Comparison of ENCODE assay signal across 10 mouse cellular contexts in the genomic region with DNA sequence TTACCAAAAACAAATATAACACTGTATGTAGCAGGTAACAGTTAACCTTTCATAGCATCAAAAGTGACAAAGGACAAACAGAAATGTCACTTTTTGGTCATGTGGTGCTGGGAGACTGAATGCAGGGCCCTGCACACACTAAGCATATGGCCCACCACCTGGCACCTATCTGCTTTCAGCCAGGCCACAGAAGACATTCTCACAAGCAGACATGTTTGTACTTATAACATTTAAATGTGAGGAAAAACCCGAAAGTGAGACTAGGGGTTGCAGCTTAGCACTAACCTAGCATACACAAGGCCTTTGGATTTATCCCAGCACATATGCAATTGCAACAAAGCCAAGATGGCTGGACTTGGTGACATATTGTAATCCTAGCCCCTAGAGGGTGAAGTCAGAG. TPM values are rescaled to one million over a fixed set of nuclear protein-coding genes. Genes with fewer than 3 reads are reported as not detected.
DNase-seq lines count a peak whose midpoint lies in the region; ATAC-seq and TF ChIP-seq lines count a peak whose summit lies in the region.
"Had no signal": no experiment of that assay in that cellular context is flagged by ENCODE, and none has a peak within 500 bp of the region (broad histone marks: within the 10 kb centered on the region; RNA-seq: fewer than 3 reads in every experiment).

No protein-coding gene starts in this region.

- WGBS in heart, embryonic 11.5 days (ENCODE audit: insufficient replicate concordance), result 88% methylated on average over 1 of the region's 1 CpGs
- WGBS in midbrain, embryonic 10.5 days, result 95% methylated on average over 1 of the region's 1 CpGs
- 88% methylated on average over 1 of the region's 1 CpGs for WGBS in midbrain, embryonic 11.5 days
- WGBS in forebrain, embryonic 12.5 days, result 80% methylated on average over 1 of the region's 1 CpGs
- WGBS in midbrain, postnatal 0 days, result 97% methylated on average over 1 of the region's 1 CpGs

- no peak for TF ChIP-seq CTCF in midbrain, postnatal 0 days (IDR thresholded peaks at IDR 0.05)

- peak overlapping the region; percentile 34 for H3K4me2 ChIP-seq in heart, embryonic 11.5 days
- H3K4me2 ChIP-seq in midbrain, embryonic 11.5 days, result no peak overlapping the region
- peak overlapping the region; percentile 67 for H3K4me2 ChIP-seq in forebrain, embryonic 12.5 days
- H3K4me2 ChIP-seq in midbrain, postnatal 0 days (ENCODE audit: low read depth, low read length, poor library complexity, severe bottlenecking), result no peak overlapping the region

- no peaks in the 10 kb centered on the region for H3K9me3 ChIP-seq in heart, embryonic 11.5 days (replicated peaks; ENCODE audit: control insufficient read depth, low read length)
- no peaks in the 10 kb centered on the region for H3K9me3 ChIP-seq in midbrain, embryonic 10.5 days (replicated peaks)
- H3K9me3 ChIP-seq in midbrain, embryonic 11.5 days (ENCODE audit: control insufficient read depth, low read length), result no peaks in the 10 kb centered on the region
- no peaks in the 10 kb centered on the region for H3K9me3 ChIP-seq in forebrain, embryonic 12.5 days
- no peaks in the 10 kb centered on the region for H3K9me3 ChIP-seq in midbrain, postnatal 0 days (ENCODE audit: low read length)

- no peaks in the 10 kb centered on the region for H3K27me3 ChIP-seq in heart, embryonic 11.5 days (ENCODE audit: control insufficient read depth, insufficient read depth, low read length)
- H3K27me3 ChIP-seq in midbrain, embryonic 10.5 days (ENCODE audit: low read depth, poor library complexity, severe bottlenecking), result no peaks in the 10 kb centered on the region
- H3K27me3 ChIP-seq in midbrain, embryonic 11.5 days (ENCODE audit: control insufficient read depth, insufficient read depth, low read length), result no peaks in the 10 kb centered on the region
- H3K27me3 ChIP-seq in forebrain, embryonic 12.5 days, result no peaks in the 10 kb centered on the region
- no peaks in the 10 kb centered on the region for H3K27me3 ChIP-seq in midbrain, postnatal 0 days (ENCODE audit: insufficient read depth, low read length)

- H3K27ac ChIP-seq in heart, embryonic 11.5 days (ENCODE audit: low read depth, low read length), result no peak overlapping the region
- H3K27ac ChIP-seq in midbrain, embryonic 10.5 days (replicated peaks), result no peak overlapping the region
- no peak overlapping the region for H3K27ac ChIP-seq in midbrain, embryonic 11.5 days (ENCODE audit: low read depth, low read length)
- H3K27ac ChIP-seq in forebrain, embryonic 12.5 days, result no peak overlapping the region
- H3K27ac ChIP-seq in midbrain, postnatal 0 days (ENCODE audit: low read depth, low read length), result no peak overlapping the region

- ATAC-seq in heart, embryonic 11.5 days (replicated peaks; ENCODE audit: insufficient number of reproducible peaks, low FRiP score, low TSS enrichment), result no peak
- no peak for ATAC-seq in midbrain, embryonic 11.5 days (ENCODE audit: low FRiP score)
- no peak for ATAC-seq in forebrain, embryonic 12.5 days (ENCODE audit: low FRiP score)
- no peak for ATAC-seq in midbrain, postnatal 0 days (ENCODE audit: low FRiP score)

- peaks cover 19% of the 10 kb centered on the region for H3K36me3 ChIP-seq in heart, embryonic 11.5 days (ENCODE audit: control insufficient read depth, insufficient read depth, low read length)
- H3K36me3 ChIP-seq in midbrain, embryonic 10.5 days, result peaks cover 39% of the 10 kb centered on the region
- H3K36me3 ChIP-seq in midbrain, embryonic 11.5 days (ENCODE audit: control insufficient read depth, insufficient read depth, low read length), result peaks cover 8% of the 10 kb centered on the region
- peaks cover 38% of the 10 kb centered on the region for H3K36me3 ChIP-seq in forebrain, embryonic 12.5 days (replicated peaks)
- H3K36me3 ChIP-seq in midbrain, postnatal 0 days (ENCODE audit: insufficient read depth, low read length), result no peaks in the 10 kb centered on the region

- H3K4me3 ChIP-seq in heart, embryonic 11.5 days (ENCODE audit: low read depth, low read length), result no peak overlapping the region
- H3K4me3 ChIP-seq in midbrain, embryonic 10.5 days, result peak overlapping the region; percentile 89
- H3K4me3 ChIP-seq in midbrain, embryonic 11.5 days (ENCODE audit: low read depth, low read length), result no peak overlapping the region
- H3K4me3 ChIP-seq in forebrain, embryonic 12.5 days (replicated peaks), result peak overlapping the region; percentile 4; the same call in 1 of the 2 replicates
- no peak overlapping the region for H3K4me3 ChIP-seq in midbrain, postnatal 0 days (ENCODE audit: low read depth, low read length)

- DNase-seq in heart, postnatal 4 days, result no peak
- no peak for DNase-seq in midbrain, embryonic 10.5 days (ENCODE audit: low spot score)
- no peak for DNase-seq in midbrain, embryonic 11.5 days (ENCODE audit: low spot score, missing footprints)
- DNase-seq in midbrain, postnatal 0 days (ENCODE audit: low spot score), result peak; percentile 1
- no peak for DNase-seq in gastrocnemius, adult 18-20 months (ENCODE audit: low spot score)
- no peak for DNase-seq in frontal cortex, postnatal 10 days (ENCODE audit: low spot score in 2 of 2)
- DNase-seq: adrenal gland, postnatal 10 days; kidney, adult 8-10 months had no signal

- H3K4me1 ChIP-seq in heart, embryonic 11.5 days (ENCODE audit: control insufficient read depth, insufficient read depth, low read length), result no peaks in the 10 kb centered on the region
- peaks cover 16% of the 10 kb centered on the region for H3K4me1 ChIP-seq in midbrain, embryonic 10.5 days
- H3K4me1 ChIP-seq in midbrain, embryonic 11.5 days (ENCODE audit: control insufficient read depth, insufficient read depth, low read length), result peaks cover 8% of the 10 kb centered on the region; the same call in 1 of the 2 replicates
- peaks cover 11% of the 10 kb centered on the region for H3K4me1 ChIP-seq in forebrain, embryonic 12.5 days
- H3K4me1 ChIP-seq in midbrain, postnatal 0 days (ENCODE audit: insufficient read depth, low read length), result no peaks in the 10 kb centered on the region

- H3K9ac ChIP-seq in heart, embryonic 11.5 days (ENCODE audit: low read depth, low read length), result no peak overlapping the region
- no peak overlapping the region for H3K9ac ChIP-seq in midbrain, embryonic 11.5 days (ENCODE audit: low read length)
- no peak overlapping the region for H3K9ac ChIP-seq in forebrain, embryonic 12.5 days
- no peak overlapping the region; the same call in 1 of the 2 replicates for H3K9ac ChIP-seq in midbrain, postnatal 0 days (replicated peaks; ENCODE audit: low read length, poor library complexity, severe bottlenecking)

RNA-seq across cellular contexts. Expression of a gene that starts 2.0 kb away (rescaled TPM):
- 43.8 and 46.6 TPM in 2 replicates for polyA plus RNA-seq in heart, embryonic 11.5 days (2014; fragmentation: Nextera tagmentation; extraction: Ambion mirVana)
- 10 to 100 TPM; 28.4 to 30.5 TPM for total RNA-seq in heart, postnatal 4 days (2021)
- 95.2 and 98.9 TPM in 2 replicates for polyA plus RNA-seq in midbrain, embryonic 10.5 days (2016; fragmentation: Nextera tagmentation; extraction: Ambion mirVana)
- polyA plus RNA-seq in midbrain, embryonic 11.5 days (2014; fragmentation: Nextera tagmentation; extraction: Ambion mirVana), result 91.4 and 93.6 TPM in 2 replicates
- 76.5 and 78.3 TPM in 2 replicates for polyA plus RNA-seq in forebrain, embryonic 12.5 days (2016; fragmentation: Nextera tagmentation; extraction: Ambion mirVana)
- 17.2 and 19.2 TPM in 2 replicates for total RNA-seq in midbrain, postnatal 0 days (2014; rRNA removed)
- 10.3 and 10.5 TPM in 2 replicates for polyA plus RNA-seq in midbrain, postnatal 0 days (2015; fragmentation: Nextera tagmentation; extraction: Ambion mirVana)
- total RNA-seq in gastrocnemius, adult 18-20 months (2021), result 1 to 10 TPM; 3.5 to 4.2 TPM

RNA-seq across cellular contexts. Expression of a gene that starts 39.0 kb away (rescaled TPM):
- polyA plus RNA-seq in heart, embryonic 11.5 days (2014; fragmentation: Nextera tagmentation; extraction: Ambion mirVana), result 61.3 and 74.9 TPM in 2 replicates
- 100 to 1,000 TPM; 107 TPM for total RNA-seq in heart, postnatal 4 days (2021)
- polyA plus RNA-seq in midbrain, embryonic 10.5 days (2016; fragmentation: Nextera tagmentation; extraction: Ambion mirVana), result 65.1 and 66.7 TPM in 2 replicates
- 76.6 and 82.4 TPM in 2 replicates for polyA plus RNA-seq in midbrain, embryonic 11.5 days (2014; fragmentation: Nextera tagmentation; extraction: Ambion mirVana)
- 83.6 and 89.6 TPM in 2 replicates for polyA plus RNA-seq in forebrain, embryonic 12.5 days (2016; fragmentation: Nextera tagmentation; extraction: Ambion mirVana)
- 37.4 and 53.6 TPM in 2 replicates for total RNA-seq in midbrain, postnatal 0 days (2014; rRNA removed)
- polyA plus RNA-seq in midbrain, postnatal 0 days (2015; fragmentation: Nextera tagmentation; extraction: Ambion mirVana), result 45.7 and 50.9 TPM in 2 replicates
- total RNA-seq in gastrocnemius, adult 18-20 months (2021), result 10 to 100 TPM; 30.5 to 35.0 TPM

RNA-seq across cellular contexts. Expression of a gene that starts 40.0 kb away (rescaled TPM):
- 1.7 and 2.6 TPM in 2 replicates for polyA plus RNA-seq in heart, embryonic 11.5 days (2014; fragmentation: Nextera tagmentation; extraction: Ambion mirVana)
- 1 to 10 TPM; 4.3 to 4.7 TPM for total RNA-seq in heart, postnatal 4 days (2021)
- 0.25 TPM in 2 replicates for polyA plus RNA-seq in midbrain, embryonic 10.5 days (2016; fragmentation: Nextera tagmentation; extraction: Ambion mirVana)
- 0.45 and 0.65 TPM in 2 replicates for polyA plus RNA-seq in midbrain, embryonic 11.5 days (2014; fragmentation: Nextera tagmentation; extraction: Ambion mirVana)
- 0.45 TPM in 1 of 2 replicates, not detected in the other for polyA plus RNA-seq in forebrain, embryonic 12.5 days (2016; fragmentation: Nextera tagmentation; extraction: Ambion mirVana)
- total RNA-seq in midbrain, postnatal 0 days (2014; rRNA removed), result not detected in 2 replicates
- 0.43 and 0.56 TPM in 2 replicates for polyA plus RNA-seq in midbrain, postnatal 0 days (2015; fragmentation: Nextera tagmentation; extraction: Ambion mirVana)
- under 1 TPM; 0.53 to 0.93 TPM for total RNA-seq in gastrocnemius, adult 18-20 months (2021)

Comparison
In these comparisons a context has a peak if more than half of its experiments do, and no peak if none do; other contexts are left out.
1. H3K4me3 ChIP-seq: peak in midbrain, embryonic 10.5 days (single experiment) and forebrain, embryonic 12.5 days (single experiment); none in heart, embryonic 11.5 days (single experiment), midbrain, embryonic 11.5 days (single experiment) and midbrain, postnatal 0 days (single experiment).
2. H3K4me2 ChIP-seq: peak in heart, embryonic 11.5 days (single experiment) and forebrain, embryonic 12.5 days (single experiment); none in midbrain, embryonic 11.5 days (single experiment) and midbrain, postnatal 0 days (single experiment).